Mouse (Mus musculus) adrenal gland, adult 18-20 months (tissue): ENCODE data around the gene Plgrkt. TPM values are rescaled to one million over a fixed set of nuclear protein-coding genes. Genes with fewer than 3 reads are reported as not detected.
A peak's percentile ranks its signal among the peaks of the same experiment; 100 is the strongest.
"Not testable (repeated sequence)": the region's sequence is repeated elsewhere in the genome, so short reads cannot be mapped to it uniquely, and the experiment has no call there.

Experiments
- DNase-seq, 2 experiments: peaks; one replicate each; pipeline ENCODE4 v3.0.0; 2021 to 2022; ENCODE audit warnings: low spot score in 2 of 2
- long read RNA-seq, 2 experiments: library from polyadenylated mRNA; stranded (forward); transcript quantifications; one replicate each; pipeline ENCODE4 v2.0.0; 2021
- total RNA-seq, 2 experiments: library from RNA; stranded (reverse); gene quantifications; 1 replicate in 1 of 2; 2 replicates in 1 of 2; pipeline ENCODE4 v1.2.3; 2021

Plgrkt gene
- total RNA-seq = 10 to 100 TPM; 47.6 to 49.4 TPM
- long read RNA-seq, experiment 1, partial matches to known transcripts = 0 of 11 reads
- long read RNA-seq, experiment 1, other reads (novel, unspliced or antisense) = 8 of 11 reads
- long read RNA-seq, experiment 2, transcript Plgrkt-208 (6 exons, 1,020 nt) = major isoform, 22 of 32 reads
- long read RNA-seq, experiment 2, partial matches to known transcripts = 3 of 32 reads
- long read RNA-seq, experiment 2, other reads (novel, unspliced or antisense) = 6 of 32 reads

GRCm38 (mm10) chr19:29366969-29367622, at the start of gene Plgrkt, which contains the start of gene Cd274:
Gene Plgrkt, minus strand, starts transcription at chr19:29367390.
Gene Cd274, plus strand, starts transcription at chr19:29367455.
- peak; percentile 68 to 76 for DNase-seq

- DNase-seq = no peak
Observed at GRCm38 (mm10) chr19:29416393-29416902, 49.3 kb upstream of the Plgrkt start.

GRCm38 (mm10) chr19:29414917-29415316, 47.7 kb upstream of the Plgrkt start:
- DNase-seq = not testable (repeated sequence)

- no peak for DNase-seq
Observed at GRCm38 (mm10) chr19:29414513-29414912, 47.3 kb upstream of the Plgrkt start.

- DNase-seq = no peak
Observed at GRCm38 (mm10) chr19:29412476-29413420, 45.6 kb upstream of the Plgrkt start.

GRCm38 (mm10) chr19:29410619-29411018, 43.4 kb upstream of the Plgrkt start, which contains the start of gene Pdcd1lg2:
Gene Pdcd1lg2, plus strand, starts transcription at chr19:29410919.
- DNase-seq = no peak

GRCm38 (mm10) chr19:29406042-29407017, 39.1 kb upstream of the Plgrkt start:
- DNase-seq = peak in 1 of 2 experiments; percentile 5

GRCm38 (mm10) chr19:29405388-29405787, 38.2 kb upstream of the Plgrkt start:
- no peak for DNase-seq

GRCm38 (mm10) chr19:29403251-29403650, 36.1 kb upstream of the Plgrkt start:
- no peak for DNase-seq

GRCm38 (mm10) chr19:29402621-29403020, 35.4 kb upstream of the Plgrkt start:
- no peak for DNase-seq

- DNase-seq = no peak
Observed at GRCm38 (mm10) chr19:29400466-29400865, 33.3 kb upstream of the Plgrkt start.

- DNase-seq = no peak
Observed at GRCm38 (mm10) chr19:29399786-29400185, 32.6 kb upstream of the Plgrkt start.

- no peak for DNase-seq
Observed at GRCm38 (mm10) chr19:29396353-29396752, 29.2 kb upstream of the Plgrkt start.

GRCm38 (mm10) chr19:29394721-29395120, 27.5 kb upstream of the Plgrkt start:
- DNase-seq = no peak

GRCm38 (mm10) chr19:29393333-29393732, 26.1 kb upstream of the Plgrkt start:
- DNase-seq = no peak

GRCm38 (mm10) chr19:29391279-29391678, 24.1 kb upstream of the Plgrkt start:
- no peak for DNase-seq

- no peak for DNase-seq
Observed at GRCm38 (mm10) chr19:29390483-29390882, 23.3 kb upstream of the Plgrkt start.

GRCm38 (mm10) chr19:29388818-29389217, 21.6 kb upstream of the Plgrkt start:
- DNase-seq = no peak

- no peak for DNase-seq
Observed at GRCm38 (mm10) chr19:29385822-29386221, 18.6 kb upstream of the Plgrkt start.

- DNase-seq = no peak
Observed at GRCm38 (mm10) chr19:29384994-29385393, 17.8 kb upstream of the Plgrkt start.
